Mouse (Mus musculus) liver, embryonic 14.5 days (tissue): ENCODE data around the gene Efs.

ENCODE experiments used
- CTCF ChIP-seq: IDR thresholded peaks from 2 replicates; pipeline ENCODE4 v1.5.1; 2016; ENCODE audit warnings: antibody characterized with exemption, low read depth, control low read depth
- EP300 ChIP-seq: IDR thresholded peaks from 2 replicates; pipeline ENCODE4 v1.6.1; 2016; ENCODE audit warnings: antibody characterized with exemption, low read depth

DNA sequence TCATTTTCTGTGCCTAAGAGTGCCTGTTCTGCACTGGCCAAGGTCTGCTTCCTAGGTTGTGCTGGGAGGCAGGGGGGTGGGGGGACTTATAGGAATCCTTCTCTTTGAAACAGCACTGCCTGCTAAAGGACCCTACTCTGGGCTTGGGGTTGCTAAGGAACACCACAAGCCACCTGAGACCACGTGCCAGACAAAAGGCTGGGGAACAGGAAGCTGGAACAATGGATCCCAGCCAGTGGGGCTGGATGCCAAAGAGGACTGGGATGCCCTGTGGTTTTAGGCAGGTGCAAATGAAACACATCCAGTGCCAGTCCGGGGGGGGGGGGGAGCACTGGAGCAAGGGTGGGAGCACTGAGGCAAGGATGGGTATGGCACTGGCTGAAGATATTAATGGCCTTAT is 4.5 kb upstream of the Efs start:
- TF ChIP-seq CTCF = no peak
- no peak for TF ChIP-seq EP300
